11 mouse cellular contexts compared by ENCODE assay signal in the genomic region with DNA sequence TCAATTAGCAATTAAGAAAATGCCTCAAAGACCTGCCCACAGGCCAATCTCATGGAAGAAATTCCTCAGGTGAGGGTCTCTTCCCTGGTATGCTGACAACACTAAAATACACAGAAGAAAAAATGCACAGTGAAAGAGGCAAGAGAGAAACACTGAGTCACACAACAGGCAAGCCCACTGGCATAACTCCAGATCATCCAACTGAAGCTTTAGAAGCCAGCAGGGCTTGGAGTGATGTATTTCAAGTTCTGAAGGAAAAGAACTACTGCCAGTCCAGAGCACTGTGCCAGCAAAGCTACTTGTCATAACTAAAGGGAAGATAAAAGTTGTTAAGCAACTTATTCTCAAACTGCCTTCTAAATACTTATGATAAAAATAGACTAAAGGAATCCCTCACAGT. TPM values are rescaled to one million over a fixed set of nuclear protein-coding genes. Genes with fewer than 3 reads are reported as not detected.
DNase-seq lines count a peak whose midpoint lies in the region; ATAC-seq lines count a peak whose summit lies in the region.
"Had no signal": no experiment of that assay in that cellular context is flagged by ENCODE, and none has a peak within 500 bp of the region (broad histone marks: within the 10 kb centered on the region; RNA-seq: fewer than 3 reads in every experiment).

No protein-coding gene starts in this region.

- H3K9me3 ChIP-seq in heart, embryonic 15.5 days (replicated peaks) = no peaks in the 10 kb centered on the region
- no peaks in the 10 kb centered on the region for H3K9me3 ChIP-seq in midbrain, embryonic 13.5 days

- no peak overlapping the region for H3K4me2 ChIP-seq in heart, embryonic 15.5 days
- H3K4me2 ChIP-seq in midbrain, embryonic 13.5 days (replicated peaks) = no peak overlapping the region

- H3K9ac ChIP-seq in heart, embryonic 15.5 days = no peak overlapping the region
- no peak overlapping the region for H3K9ac ChIP-seq in midbrain, embryonic 13.5 days (replicated peaks)

- peak overlapping the region; percentile 72 for H3K27ac ChIP-seq in heart, embryonic 15.5 days
- H3K27ac ChIP-seq in midbrain, embryonic 13.5 days = no peak overlapping the region

- no peak overlapping the region for H3K4me3 ChIP-seq in heart, embryonic 15.5 days
- no peak overlapping the region for H3K4me3 ChIP-seq in midbrain, embryonic 13.5 days (replicated peaks)

- H3K27me3 ChIP-seq in heart, embryonic 15.5 days = no peaks in the 10 kb centered on the region
- H3K27me3 ChIP-seq in midbrain, embryonic 13.5 days = no peaks in the 10 kb centered on the region

- DNase-seq in frontal cortex, postnatal 36 days (ENCODE audit: low spot score in 2 of 2) = peak; percentile 16 to 50
- DNase-seq in frontal cortex, postnatal 25 days (ENCODE audit: low spot score in 2 of 2) = no peak
- DNase-seq in right cerebral cortex, adult 18-20 months = peak; percentile 59
- DNase-seq in right cerebral cortex, postnatal 14 days = no peak
- peak; percentile 27 for DNase-seq in skeletal muscle tissue, adult 2 months (ENCODE audit: low read depth, low spot score)
- DNase-seq in cerebellum, postnatal 36 days = no peak
- DNase-seq: embryo, embryonic 11 days; kidney, adult 11 months; thymus, postnatal 4 days had no signal

- ATAC-seq in heart, embryonic 15.5 days (replicated peaks; ENCODE audit: insufficient number of reproducible peaks, insufficient read depth, low FRiP score, low read depth) = no peak
- no peak for ATAC-seq in midbrain, embryonic 13.5 days

- peaks cover 59% of the 10 kb centered on the region for H3K36me3 ChIP-seq in heart, embryonic 15.5 days
- H3K36me3 ChIP-seq in midbrain, embryonic 13.5 days = peaks cover 88% of the 10 kb centered on the region

- H3K4me1 ChIP-seq in heart, embryonic 15.5 days (replicated peaks) = peaks cover 31% of the 10 kb centered on the region
- no peaks in the 10 kb centered on the region for H3K4me1 ChIP-seq in midbrain, embryonic 13.5 days (replicated peaks)

RNA-seq across cellular contexts. Expression of a gene that starts 16.3 kb away (rescaled TPM):
- 63.9 and 82.7 TPM in 2 replicates for polyA plus RNA-seq in heart, embryonic 15.5 days (2015; fragmentation: Nextera tagmentation; extraction: Ambion mirVana)
- polyA plus RNA-seq in midbrain, embryonic 13.5 days (2015; fragmentation: Nextera tagmentation; extraction: Ambion mirVana) = 136 and 142 TPM in 2 replicates

RNA-seq across cellular contexts. Expression of a gene that starts 39.0 kb away (rescaled TPM):
- polyA plus RNA-seq in heart, embryonic 15.5 days (2015; fragmentation: Nextera tagmentation; extraction: Ambion mirVana) = 26.0 and 33.0 TPM in 2 replicates
- polyA plus RNA-seq in midbrain, embryonic 13.5 days (2015; fragmentation: Nextera tagmentation; extraction: Ambion mirVana) = 83.7 and 84.8 TPM in 2 replicates

Comparison
In these comparisons a context has a peak if more than half of its experiments do, and no peak if none do; other contexts are left out.
1. DNase-seq: peak in frontal cortex, postnatal 36 days (2 of 2), right cerebral cortex, adult 18-20 months (single experiment) and skeletal muscle tissue, adult 2 months (single experiment); none in frontal cortex, postnatal 25 days (0 of 2), right cerebral cortex, postnatal 14 days (single experiment) and cerebellum, postnatal 36 days (0 of 2).